Mouse (Mus musculus): Measurements from ENCODE around the gene Trappc5. TPM values are rescaled to one million over a fixed set of nuclear protein-coding genes. Genes with fewer than 3 reads are reported as not detected.
A peak's percentile ranks its signal among the peaks of the same experiment; 100 is the strongest.

Trappc5 gene
- total RNA-seq (2017), result 34.9 and 42.9 TPM in 2 replicates

GRCm38 (mm10) chr8:3676131-3676992 is at the start of gene Trappc5:
Gene Trappc5, plus strand, starts transcription at chr8:3676299.
- peak; percentile 74 for ATAC-seq (replicated peaks; ENCODE audit: low read depth, poor library complexity, severe bottlenecking)

GRCm38 (mm10) chr8:3626971-3627370 is 49.1 kb upstream of the Trappc5 start:
- 0 out of 2 replicates have a peak, but pooled peaks have one; percentile 13 for ATAC-seq (replicated peaks; ENCODE audit: low read depth, poor library complexity, severe bottlenecking)

- peak; percentile 37 for ATAC-seq (replicated peaks; ENCODE audit: low read depth, poor library complexity, severe bottlenecking)
Measured at GRCm38 (mm10) chr8:3628014-3628413, 48.1 kb upstream of the Trappc5 start.

- ATAC-seq (replicated peaks; ENCODE audit: low read depth, poor library complexity, severe bottlenecking), result peak; percentile 92
Measured at GRCm38 (mm10) chr8:3630647-3631477, 45.2 kb upstream of the Trappc5 start, which contains the start of gene Stxbp2. Gene Stxbp2, plus strand, starts transcription at chr8:3630955.

GRCm38 (mm10) chr8:3631478-3631875 is 44.6 kb upstream of the Trappc5 start:
- peak; percentile 49 for ATAC-seq (replicated peaks; ENCODE audit: low read depth, poor library complexity, severe bottlenecking)

- peak; percentile 95 for ATAC-seq (replicated peaks; ENCODE audit: low read depth, poor library complexity, severe bottlenecking)
Measured at GRCm38 (mm10) chr8:3645804-3646203, 30.3 kb upstream of the Trappc5 start.

- no peak for ATAC-seq (replicated peaks; ENCODE audit: low read depth, poor library complexity, severe bottlenecking)
Measured at GRCm38 (mm10) chr8:3646824-3647531, 29.1 kb upstream of the Trappc5 start.

- ATAC-seq (replicated peaks; ENCODE audit: low read depth, poor library complexity, severe bottlenecking), result no peak
Measured at GRCm38 (mm10) chr8:3647561-3647960, 28.5 kb upstream of the Trappc5 start.

- peak; percentile 40 for ATAC-seq (replicated peaks; ENCODE audit: low read depth, poor library complexity, severe bottlenecking)
Measured at GRCm38 (mm10) chr8:3648268-3648667, 27.8 kb upstream of the Trappc5 start.

GRCm38 (mm10) chr8:3648990-3649389 is 27.1 kb upstream of the Trappc5 start:
- peak; percentile 34 for ATAC-seq (replicated peaks; ENCODE audit: low read depth, poor library complexity, severe bottlenecking)

GRCm38 (mm10) chr8:3652845-3653244 is 23.3 kb upstream of the Trappc5 start:
- ATAC-seq (replicated peaks; ENCODE audit: low read depth, poor library complexity, severe bottlenecking), result no peak

- no peak for ATAC-seq (replicated peaks; ENCODE audit: low read depth, poor library complexity, severe bottlenecking)
Measured at GRCm38 (mm10) chr8:3654726-3655508, 21.2 kb upstream of the Trappc5 start.

GRCm38 (mm10) chr8:3655526-3655925 is 20.6 kb upstream of the Trappc5 start, which contains the start of gene Retn:
Gene Retn, plus strand, starts transcription at chr8:3655770.
- ATAC-seq (replicated peaks; ENCODE audit: low read depth, poor library complexity, severe bottlenecking), result no peak

GRCm38 (mm10) chr8:3656725-3657381 is 19.2 kb upstream of the Trappc5 start:
- no peak for ATAC-seq (replicated peaks; ENCODE audit: low read depth, poor library complexity, severe bottlenecking)

- peak; percentile 71 for ATAC-seq (replicated peaks; ENCODE audit: low read depth, poor library complexity, severe bottlenecking)
Measured at GRCm38 (mm10) chr8:3660889-3661288, 15.2 kb upstream of the Trappc5 start.

GRCm38 (mm10) chr8:3664405-3664804 is 11.7 kb upstream of the Trappc5 start:
- ATAC-seq (replicated peaks; ENCODE audit: low read depth, poor library complexity, severe bottlenecking), result peak; percentile 90

GRCm38 (mm10) chr8:3665507-3665906 is 10.6 kb upstream of the Trappc5 start, which contains the start of gene Mcemp1:
Gene Mcemp1, plus strand, starts transcription at chr8:3665754.
- ATAC-seq (replicated peaks; ENCODE audit: low read depth, poor library complexity, severe bottlenecking), result no peak

- peak; percentile 50 for ATAC-seq (replicated peaks; ENCODE audit: low read depth, poor library complexity, severe bottlenecking)
Measured at GRCm38 (mm10) chr8:3670388-3670787, 5.7 kb upstream of the Trappc5 start.
